Mouse (Mus musculus) lung, postnatal 0 days (tissue): ENCODE data around the gene Dok5. TPM values are rescaled to one million over a fixed set of nuclear protein-coding genes. Genes with fewer than 3 reads are reported as not detected.

ENCODE experiments used
- ATAC-seq: fragments of 200-750 bp; cut with Nextera tagmentation; 2 replicates; pipeline ENCODE4 v1.8.0; 2017; ENCODE audit warnings: moderate library complexity
- DNase-seq: peaks from one replicate; pipeline ENCODE4 v3.0.0-alpha.2; 2016; ENCODE audit warnings: low spot score
- H3K27ac ChIP-seq: fragments of 300-500 bp; sonication (generic); 2 replicates; pipeline ENCODE4 v1.5.1; 2014; ENCODE audit warnings: antibody characterized with exemption, mild to moderate bottlenecking, low read length, mixed read lengths
- H3K27me3 ChIP-seq: fragments of 300-500 bp; sonication (generic); replicated peaks from 2 replicates; pipeline ENCODE4 v1.6.1; 2014; ENCODE audit warnings: low read length, mixed read lengths; ENCODE audit not compliant: insufficient read depth
- H3K36me3 ChIP-seq: fragments of 300-500 bp; sonication (generic); 2 replicates; pipeline ENCODE4 v1.6.1; 2014; ENCODE audit warnings: low read length, mixed read lengths; ENCODE audit not compliant: insufficient read depth
- H3K4me1 ChIP-seq: fragments of 300-500 bp; sonication (generic); 2 replicates; pipeline ENCODE4 v1.6.1; 2014; ENCODE audit warnings: antibody characterized with exemption, low read depth, low read length, mixed read lengths; ENCODE audit not compliant: insufficient read depth
- H3K4me2 ChIP-seq: fragments of 300-500 bp; sonication (generic); replicated peaks from 2 replicates; pipeline ENCODE4 v1.6.1; 2014; ENCODE audit warnings: low read depth, mild to moderate bottlenecking, low read length, moderate library complexity, mixed read lengths
- H3K4me3 ChIP-seq: fragments of 300-500 bp; sonication (generic); 2 replicates; pipeline ENCODE4 v1.5.1; 2014; ENCODE audit warnings: low read depth, low read length
- H3K9ac ChIP-seq: fragments of 300-500 bp; sonication (generic); replicated peaks from 2 replicates; pipeline ENCODE4 v1.6.1; 2014; ENCODE audit warnings: low read depth, mild to moderate bottlenecking
- H3K9me3 ChIP-seq: fragments of 300-500 bp; sonication (generic); 2 replicates; pipeline ENCODE4 v1.6.1; 2016; ENCODE audit warnings: low read length, mixed read lengths
- CTCF ChIP-seq: IDR thresholded peaks from 2 replicates; pipeline ENCODE4 v1.5.1; 2016; ENCODE audit warnings: antibody characterized with exemption, mild to moderate bottlenecking
- EP300 ChIP-seq: IDR thresholded peaks from 2 replicates; pipeline ENCODE4 v1.6.1; 2016; ENCODE audit warnings: antibody characterized with exemption, mild to moderate bottlenecking, control low read depth
- WGBS: fragments of 180-500 bp; shearing (Covaris S2); extraction: QIAGEN DNeasy Blood & Tissue Kit; methylation state at CpG from one replicate; pipeline ENCODE4 v1.1.7; 2014; 5-methylcytosine and 5-hydroxymethylcytosine counted together
- polyA plus RNA-seq: library from polyadenylated mRNA; unstranded; fragments of >200 nt; fragmentation: Nextera tagmentation; extraction: Ambion mirVana; gene quantifications from 2 replicates; pipeline ENCODE4 v1.2.1, GENCODE M21; 2015

Gene Dok5
- polyA plus RNA-seq, 1 experiment from 2014 or later = 0.55 TPM

GRCm38 (mm10) chr2:170752191-170752850 lies 20.7 kb downstream of the Dok5 start:
- Histone ChIP-seq H3K4me3 (no peak overlapping the region), H3K9me3 (no peaks in the 10 kb centered on the region), H3K4me1 (no peaks in the 10 kb centered on the region), H3K4me2 (no peak overlapping the region), H3K36me3 (no peaks in the 10 kb centered on the region), H3K9ac (no peak overlapping the region), H3K27me3 (no peaks in the 10 kb centered on the region), H3K27ac (no peak overlapping the region)
- ATAC-seq (no peak), DNase-seq (no peak)
- WGBS = 20% methylated on average over 10 of the region's 10 CpGs
- TF ChIP-seq EP300 (no peak), CTCF (no peak)

GRCm38 (mm10) chr2:170755817-170756216 lies 24.2 kb downstream of the Dok5 start:
- 51% methylated on average over 2 of the region's 2 CpGs for WGBS
- Histone ChIP-seq H3K9me3 (no peaks in the 10 kb centered on the region), H3K9ac (no peak overlapping the region), H3K4me2 (no peak overlapping the region), H3K4me1 (no peaks in the 10 kb centered on the region), H3K27ac (no peak overlapping the region), H3K27me3 (no peaks in the 10 kb centered on the region), H3K4me3 (no peak overlapping the region), H3K36me3 (no peaks in the 10 kb centered on the region)
- ATAC-seq = no peak
- DNase-seq = no peak
- no peak for TF ChIP-seq EP300
- no peak for TF ChIP-seq CTCF

- no peak overlapping the region for H3K4me2 ChIP-seq
- H3K36me3 ChIP-seq = no peaks in the 10 kb centered on the region
- no peak for ATAC-seq
- H3K9ac ChIP-seq = no peak overlapping the region
- H3K27me3 ChIP-seq = no peaks in the 10 kb centered on the region
- H3K4me3 ChIP-seq = no peak overlapping the region
- no peaks in the 10 kb centered on the region for H3K4me1 ChIP-seq
- DNase-seq = no peak
- WGBS = 69% methylated on average over 7 of the region's 7 CpGs
- TF ChIP-seq EP300 (no peak), CTCF (no peak)
- no peaks in the 10 kb centered on the region for H3K9me3 ChIP-seq
- H3K27ac ChIP-seq = no peak overlapping the region
These were observed 25.1 kb downstream of the Dok5 start for GRCm38 (mm10) chr2:170756667-170757066.

DNA sequence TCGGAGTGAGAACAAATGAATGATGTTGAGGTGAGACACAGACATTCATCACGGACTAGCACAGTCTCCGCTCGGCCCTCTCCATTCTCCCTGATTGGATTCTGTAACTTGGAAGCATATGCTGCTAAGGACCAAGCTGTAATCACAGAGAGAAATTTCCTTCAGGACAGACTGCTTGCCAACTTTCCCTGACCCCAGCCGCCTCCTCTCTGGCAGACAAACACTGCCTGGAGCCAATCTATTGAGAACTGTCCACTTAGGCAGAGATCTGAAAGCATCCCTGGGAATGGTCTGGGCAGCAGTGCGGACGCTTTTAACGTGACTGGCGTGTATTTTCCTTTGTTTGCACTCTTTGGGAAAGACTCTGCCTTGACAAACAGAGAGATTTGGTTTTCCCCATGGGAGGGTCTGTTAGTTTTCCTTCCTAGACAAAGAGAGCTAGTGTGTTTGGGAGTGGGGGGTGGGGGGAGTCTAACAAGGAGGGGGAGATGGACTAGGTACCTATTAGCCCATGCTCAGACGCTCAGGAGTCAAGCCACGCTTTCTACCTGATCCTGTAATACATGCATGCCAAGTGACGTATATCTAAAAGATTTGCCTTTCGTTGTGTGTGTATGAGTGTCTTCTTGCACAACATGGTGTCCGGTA lies 25.7 kb downstream of the Dok5 start:
- ATAC-seq (no peak), DNase-seq (peak; percentile 17)
- Histone ChIP-seq H3K4me1 (no peaks in the 10 kb centered on the region), H3K27ac (no peak overlapping the region), H3K27me3 (no peaks in the 10 kb centered on the region), H3K9ac (no peak overlapping the region), H3K9me3 (no peaks in the 10 kb centered on the region), H3K4me2 (no peak overlapping the region), H3K4me3 (no peak overlapping the region), H3K36me3 (no peaks in the 10 kb centered on the region)
- WGBS = 34% methylated on average over 13 of the region's 14 CpGs
- TF ChIP-seq EP300 (no peak), CTCF (no peak)

DNA sequence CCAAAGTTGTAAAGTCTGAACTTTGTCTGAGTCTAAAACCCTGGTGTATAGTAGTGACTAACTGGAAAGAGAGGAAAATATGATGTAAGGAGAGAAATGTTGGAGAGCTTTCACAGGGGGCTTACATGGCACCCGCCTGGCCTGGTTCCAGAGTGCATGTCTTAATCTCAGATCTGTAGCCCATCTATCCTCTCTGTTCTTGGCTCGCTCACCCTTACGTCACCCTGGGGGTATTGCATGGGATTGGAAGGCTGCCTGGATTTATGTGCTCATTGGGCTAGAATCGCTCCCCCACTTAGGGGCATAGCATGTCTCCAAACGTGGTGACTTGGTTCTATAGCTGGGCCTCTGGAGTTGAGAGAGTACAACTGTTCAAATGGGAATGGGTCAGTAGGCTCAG lies 26.6 kb downstream of the Dok5 start:
- WGBS = 67% methylated on average over 5 of the region's 5 CpGs
- DNase-seq (peak; percentile 23), ATAC-seq (peak; percentile 53)
- Histone ChIP-seq H3K4me1 (no peaks in the 10 kb centered on the region), H3K36me3 (no peaks in the 10 kb centered on the region), H3K27ac (no peak overlapping the region), H3K9me3 (no peaks in the 10 kb centered on the region), H3K9ac (no peak overlapping the region), H3K4me2 (no peak overlapping the region), H3K27me3 (no peaks in the 10 kb centered on the region), H3K4me3 (no peak overlapping the region)
- TF ChIP-seq CTCF (no peak), EP300 (no peak)

- H3K4me3 ChIP-seq = no peak overlapping the region
- no peak overlapping the region for H3K9ac ChIP-seq
- no peaks in the 10 kb centered on the region for H3K27me3 ChIP-seq
- H3K4me2 ChIP-seq = no peak overlapping the region
- no peak for ATAC-seq
- no peaks in the 10 kb centered on the region for H3K9me3 ChIP-seq
- no peaks in the 10 kb centered on the region for H3K4me1 ChIP-seq
- WGBS = 62% methylated on average over 3 of the region's 3 CpGs
- DNase-seq = no peak
- no peak overlapping the region for H3K27ac ChIP-seq
- H3K36me3 ChIP-seq = no peaks in the 10 kb centered on the region
- no peak for TF ChIP-seq EP300
- TF ChIP-seq CTCF = no peak
These were observed 33.1 kb downstream of the Dok5 start for GRCm38 (mm10) chr2:170764704-170765103.
